Mouse (Mus musculus) heart, adult 10 weeks (tissue): ENCODE results near the gene 9130213A22Rik. TPM values are rescaled to one million over a fixed set of nuclear protein-coding genes. Genes with fewer than 3 reads are reported as not detected.

Experiments used
- polyA plus RNA-seq: library from polyadenylated mRNA; stranded (reverse); fragments of 350-450 nt; fragmentation: Illumina TruSeq; extraction: RNeasy Lipid Tissue Mini Kit (QIAGEN cat#74804); gene quantifications from one replicate; pipeline ENCODE4 v1.2.3, GENCODE M21; 2014; ENCODE audit warnings: low read depth, low replicate concordance

The 9130213A22Rik gene
- polyA plus RNA-seq: 0.39 TPM

DNA sequence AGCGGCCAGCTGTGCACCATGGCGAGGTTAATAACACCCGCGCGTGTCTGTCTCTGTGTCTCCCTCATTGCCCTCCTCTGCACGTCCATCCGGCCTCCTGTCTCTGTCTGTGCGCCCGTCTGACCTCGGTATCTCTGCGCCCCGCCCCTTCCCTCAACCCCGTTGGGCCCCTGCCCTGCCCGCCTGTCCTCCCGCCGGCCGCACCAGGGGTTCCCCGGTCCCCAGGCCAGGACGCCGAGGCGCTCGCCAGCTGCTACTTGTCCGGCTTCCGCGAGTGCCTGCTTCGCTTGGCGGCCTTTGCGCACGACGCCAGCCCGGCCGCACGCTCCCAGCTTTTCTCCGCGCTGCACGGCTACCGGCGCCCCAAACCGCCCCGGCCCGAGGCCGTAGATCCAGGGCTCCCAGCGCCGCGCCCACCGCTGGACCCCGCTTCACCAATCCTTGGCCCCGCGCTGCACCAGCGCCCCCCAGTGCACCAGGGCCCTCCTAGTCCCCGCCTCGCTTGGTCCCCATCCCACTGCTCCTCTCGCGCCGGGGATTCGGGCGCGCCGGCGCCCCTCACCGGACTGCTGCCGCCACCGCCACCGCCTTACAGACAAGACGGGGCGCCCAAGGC is at the start of gene 9130213A22Rik:
9130213A22Rik (minus strand) TSS at position 254 of the 616 bp plus-strand sequence.

DNA sequence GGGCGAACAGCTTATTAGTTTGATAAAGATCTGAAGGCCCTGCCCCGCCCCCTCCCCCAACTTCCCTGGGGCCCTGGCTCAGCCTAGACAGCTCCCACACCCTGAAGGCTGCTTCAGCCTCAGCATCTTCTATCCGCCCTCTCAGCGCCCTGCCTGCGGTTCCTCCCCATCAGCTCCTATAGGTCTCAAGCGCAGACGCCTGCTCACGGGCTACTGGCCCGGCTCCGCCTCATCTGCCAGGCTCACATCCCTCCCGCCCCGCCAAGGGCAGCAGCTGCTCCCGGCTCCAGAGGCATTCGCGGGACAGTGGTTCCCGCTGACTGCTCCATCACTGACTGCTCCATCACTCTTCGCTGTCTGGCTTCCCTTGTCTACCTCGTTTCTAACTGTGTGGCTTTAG is 34.4 kb upstream of the 9130213A22Rik start, which contains the start of gene Alox12b:
Alox12b (plus strand) TSS at position 190 of the 400 bp plus-strand sequence.

DNA sequence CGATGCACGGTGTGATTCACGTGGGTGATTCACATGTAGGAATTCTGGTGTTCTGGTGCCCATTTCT is 3.3 kb upstream of the 9130213A22Rik start, which contains the start of gene Aloxe3:
Aloxe3 (plus strand) TSS at position 45 of the 67 bp plus-strand sequence.

DNA sequence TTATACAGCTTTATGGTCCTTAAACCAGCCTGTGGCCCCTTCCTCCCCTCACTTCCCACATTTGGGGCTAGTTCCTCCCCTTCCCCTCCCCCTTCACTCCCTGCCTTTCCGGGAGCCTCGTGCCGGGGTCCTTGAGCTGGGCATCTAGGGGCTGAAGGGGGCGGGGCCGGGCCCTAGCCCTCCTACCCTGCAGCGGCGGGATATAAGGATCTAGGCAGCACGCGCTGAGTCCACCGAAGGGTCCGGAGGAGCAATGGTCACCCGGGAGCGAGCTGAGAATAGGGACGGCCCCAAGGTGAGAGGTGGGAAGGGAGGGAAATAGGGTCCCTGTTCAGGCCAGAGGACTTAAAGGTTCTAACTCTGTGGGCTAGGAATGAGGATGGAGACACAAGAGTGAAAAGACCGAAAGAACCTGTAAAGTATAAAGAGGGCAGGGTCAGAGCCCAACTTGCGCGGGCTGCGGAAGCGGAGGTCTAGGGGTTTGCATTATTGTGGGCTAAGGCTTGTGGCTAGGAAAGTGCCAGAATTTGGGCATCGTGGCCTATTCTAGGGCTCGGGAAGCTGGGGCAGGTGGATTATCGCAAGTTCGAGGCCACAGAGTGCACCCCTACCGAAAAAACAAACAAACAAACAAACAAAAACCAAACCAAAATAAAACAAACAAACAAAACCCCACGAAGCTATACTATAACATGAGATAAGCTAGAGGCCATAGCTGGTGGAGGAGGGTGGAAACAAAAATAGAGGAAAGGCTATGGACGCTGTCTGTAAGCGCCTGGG is 2.0 kb downstream of the 9130213A22Rik start, which contains the start of gene Hes7:
Hes7 (plus strand) TSS at position 184 of the 780 bp plus-strand sequence.

DNA sequence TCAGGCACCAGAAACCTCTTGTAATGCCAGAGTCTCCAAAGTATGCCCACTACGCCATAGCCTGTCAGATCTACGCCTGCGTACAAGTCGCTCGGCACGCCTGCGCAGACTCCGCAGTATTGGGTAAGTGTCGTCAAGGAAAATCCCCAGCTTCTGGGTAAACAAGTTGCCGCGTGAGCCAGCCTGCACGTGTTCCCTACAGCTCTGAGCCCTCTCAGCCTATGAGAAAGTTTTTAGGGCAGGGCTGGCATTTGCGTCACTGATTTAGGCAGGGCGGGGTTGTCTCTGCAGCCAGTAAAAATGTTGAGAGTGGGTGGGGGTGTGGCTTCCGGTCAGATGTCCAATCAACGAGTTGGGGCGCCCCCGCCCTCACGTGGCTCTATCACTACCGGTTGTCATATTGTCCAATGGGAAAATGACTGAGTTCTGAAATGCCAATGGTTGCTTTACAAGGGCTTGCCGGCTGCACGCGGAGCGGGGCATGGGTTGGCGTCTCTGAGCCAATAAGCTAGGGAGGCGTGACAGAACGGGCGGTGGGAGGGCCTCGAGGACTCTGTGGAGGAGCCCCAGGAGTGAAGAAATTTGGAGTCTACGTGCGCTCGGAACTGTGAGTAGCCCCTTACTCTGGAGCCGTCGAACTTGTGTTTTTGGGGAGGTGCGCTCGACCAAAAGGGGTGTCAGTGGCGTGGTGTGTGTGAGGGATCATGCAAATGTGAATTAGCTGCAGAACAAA is 27.5 kb downstream of the 9130213A22Rik start, which contains the start of gene Per1:
Per1 (plus strand) TSS at position 521 of the 733 bp plus-strand sequence.

DNA sequence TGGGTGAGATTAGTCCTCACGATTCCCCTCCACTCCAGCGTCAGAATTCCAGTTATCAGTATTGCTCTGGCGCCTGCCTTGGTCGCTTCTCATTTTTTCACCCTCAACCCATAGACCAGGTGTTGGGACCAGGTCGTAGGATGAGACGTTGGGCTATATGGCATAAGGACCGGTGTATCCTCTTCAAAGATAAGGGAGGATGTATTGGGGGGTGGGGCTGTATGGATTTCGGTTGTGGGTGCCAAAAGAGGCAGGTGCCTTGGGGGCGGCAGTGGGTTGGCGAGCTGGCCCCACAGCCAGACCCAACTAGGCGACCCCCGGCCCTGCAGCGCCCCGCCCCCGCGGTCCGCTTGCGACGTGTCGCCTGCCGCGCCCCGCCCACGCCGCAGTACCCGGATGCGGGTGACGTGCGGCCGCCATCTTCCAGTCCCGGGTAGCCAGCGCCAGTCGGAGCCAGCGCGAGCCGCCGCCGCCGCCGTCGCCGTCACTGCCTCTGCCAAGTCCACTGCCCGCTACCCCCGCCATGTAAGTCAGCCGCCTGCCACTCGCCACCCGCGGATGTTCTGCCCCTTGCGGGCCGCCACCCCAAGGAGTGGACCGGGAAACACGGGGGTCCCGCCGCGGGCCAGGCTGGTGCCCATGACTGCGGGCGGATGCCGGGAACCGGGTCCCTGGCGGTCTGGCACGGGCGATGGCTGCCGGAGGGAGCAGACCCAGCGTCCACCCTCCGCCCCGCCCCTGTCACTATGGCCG is 34.1 kb downstream of the 9130213A22Rik start, which contains the start of gene Vamp2:
Vamp2 (plus strand) TSS at position 388 of the 753 bp plus-strand sequence.

DNA sequence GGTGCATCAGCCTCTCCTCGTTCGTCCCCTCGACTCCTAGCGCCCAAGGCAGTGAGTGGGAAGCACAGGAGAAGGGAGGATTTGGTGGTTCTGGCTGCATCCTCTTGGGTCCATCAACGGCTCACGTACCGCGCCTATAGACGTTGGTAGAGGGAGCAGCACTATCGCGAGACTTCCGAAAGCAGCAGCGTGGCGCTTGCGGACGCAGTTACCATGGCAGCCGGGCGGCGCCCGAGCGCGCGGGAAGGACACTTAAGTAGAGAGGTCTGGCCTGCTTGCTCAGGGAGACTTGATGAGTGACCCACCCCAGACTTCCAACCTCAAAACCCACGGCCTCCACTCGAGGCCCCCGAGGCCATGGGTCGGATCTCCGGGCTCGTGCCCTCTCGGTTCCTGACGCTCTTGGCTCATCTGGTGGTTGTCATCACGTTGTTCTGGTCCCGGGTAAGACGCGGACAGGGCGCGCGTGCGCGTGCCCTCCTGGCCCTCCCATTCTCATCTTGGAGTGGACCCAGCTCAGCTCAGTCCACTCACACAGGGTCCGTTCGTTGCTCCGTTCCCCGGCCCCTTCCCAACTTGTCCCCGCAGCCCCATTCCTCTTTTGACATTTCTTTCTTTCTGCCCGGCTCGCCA is 51.7 kb downstream of the 9130213A22Rik start, which contains the start of gene Tmem107:
Tmem107 (plus strand) TSS at position 217 of the 633 bp plus-strand sequence.

Other genes starting within 250 kb of the 9130213A22Rik start
- not detected for gene Rnf222, start 234.0 kb downstream of the 9130213A22Rik start, polyA plus RNA-seq
- 1,087 TPM for gene Rpl26, start 221.0 kb downstream of the 9130213A22Rik start, polyA plus RNA-seq
- not detected for gene Odf4, start 195.5 kb downstream of the 9130213A22Rik start, polyA plus RNA-seq
- gene Arhgef15, start 165.1 kb downstream of the 9130213A22Rik start, polyA plus RNA-seq: 33.1 TPM
- gene Slc25a35, start 154.5 kb downstream of the 9130213A22Rik start, polyA plus RNA-seq: 8.4 TPM
- 117 TPM for gene Rangrf, start 147.4 kb downstream of the 9130213A22Rik start, polyA plus RNA-seq
- 10.1 TPM for gene Pfas, start 114.1 kb downstream of the 9130213A22Rik start, polyA plus RNA-seq
- 18.4 TPM for gene Ctc1, start 106.7 kb downstream of the 9130213A22Rik start, polyA plus RNA-seq
- not detected for gene Aurkb, start 76.9 kb downstream of the 9130213A22Rik start, polyA plus RNA-seq
- gene Borcs6, start 62.9 kb downstream of the 9130213A22Rik start, polyA plus RNA-seq: 16.5 TPM
- gene Tmem107, start 51.8 kb downstream of the 9130213A22Rik start, polyA plus RNA-seq: 9.9 TPM
- 95.0 TPM for gene Vamp2, start 34.1 kb downstream of the 9130213A22Rik start, polyA plus RNA-seq
- 22.2 TPM for gene Per1, start 27.4 kb downstream of the 9130213A22Rik start, polyA plus RNA-seq
- not detected for gene Hes7, start 2.2 kb downstream of the 9130213A22Rik start, polyA plus RNA-seq
- not detected for gene Aloxe3, start 3.3 kb upstream of the 9130213A22Rik start, polyA plus RNA-seq
- gene Alox12b, start 34.4 kb upstream of the 9130213A22Rik start, polyA plus RNA-seq: not detected
- gene Alox8, start 75.3 kb upstream of the 9130213A22Rik start, polyA plus RNA-seq: 1.6 TPM
- 0.05 TPM for gene Gucy2e, start 114.4 kb upstream of the 9130213A22Rik start, polyA plus RNA-seq
- 6.1 TPM for gene Cntrob, start 201.2 kb upstream of the 9130213A22Rik start, polyA plus RNA-seq
- 82.5 TPM for gene Trappc1, start 201.4 kb upstream of the 9130213A22Rik start, polyA plus RNA-seq
- gene Kcnab3, start 203.7 kb upstream of the 9130213A22Rik start, polyA plus RNA-seq: 0.26 TPM
- 0.47 TPM for gene Rnf227, start 217.9 kb upstream of the 9130213A22Rik start, polyA plus RNA-seq
- 19.5 TPM for gene Chd3, start 246.8 kb upstream of the 9130213A22Rik start, polyA plus RNA-seq